Mouse (Mus musculus): Measurements from ENCODE around the gene Syndig1l. TPM values are rescaled to one million over a fixed set of nuclear protein-coding genes. Genes with fewer than 3 reads are reported as not detected.

Gene Syndig1l
- not detected for total RNA-seq (2021)

DNA sequence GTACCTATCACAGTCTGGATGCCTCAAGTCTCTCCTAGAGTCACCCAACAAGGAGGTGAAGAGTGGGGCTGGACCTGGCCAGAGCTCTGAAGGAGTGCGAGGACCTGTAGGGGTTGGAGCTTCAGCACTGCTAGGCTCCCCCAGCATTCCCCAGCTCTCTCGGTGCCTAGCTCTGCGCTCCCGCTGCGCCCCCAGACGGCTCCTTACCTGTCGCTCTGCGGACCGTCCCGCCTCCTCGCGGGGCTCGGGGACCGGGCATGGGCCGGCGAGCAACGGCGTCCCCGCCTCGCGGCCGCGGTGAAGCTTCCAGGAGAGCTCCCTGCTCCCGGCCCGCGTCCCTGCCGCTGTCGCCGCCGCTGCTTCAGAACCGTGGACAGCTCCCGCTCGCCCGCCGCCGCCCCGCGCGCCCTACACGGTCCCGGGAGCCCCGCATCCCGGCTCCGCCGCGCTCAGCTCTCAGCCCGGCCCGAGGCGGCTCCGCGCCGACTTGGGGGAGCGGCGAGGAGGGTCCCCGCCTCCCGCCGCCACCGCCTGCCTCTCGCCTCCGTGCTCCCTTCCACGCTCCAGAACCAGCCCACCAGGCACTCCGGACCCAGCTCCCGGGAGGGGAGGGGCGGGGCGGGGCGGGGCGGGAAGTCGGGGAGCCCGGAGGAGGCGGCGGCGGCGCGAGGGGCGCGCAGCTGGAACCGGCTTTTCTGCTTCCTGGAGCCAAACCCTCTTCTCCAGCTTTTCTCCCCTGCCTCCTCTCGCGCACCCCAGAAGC is at the start of gene Syndig1l:
TSS of gene Syndig1l (minus strand) at position 513 of the 763 bp plus-strand sequence.
- intact Hi-C loops (cut with DNase I): no loop called here
- peak; percentile 3 for DNase-seq (ENCODE audit: low spot score)

DNA sequence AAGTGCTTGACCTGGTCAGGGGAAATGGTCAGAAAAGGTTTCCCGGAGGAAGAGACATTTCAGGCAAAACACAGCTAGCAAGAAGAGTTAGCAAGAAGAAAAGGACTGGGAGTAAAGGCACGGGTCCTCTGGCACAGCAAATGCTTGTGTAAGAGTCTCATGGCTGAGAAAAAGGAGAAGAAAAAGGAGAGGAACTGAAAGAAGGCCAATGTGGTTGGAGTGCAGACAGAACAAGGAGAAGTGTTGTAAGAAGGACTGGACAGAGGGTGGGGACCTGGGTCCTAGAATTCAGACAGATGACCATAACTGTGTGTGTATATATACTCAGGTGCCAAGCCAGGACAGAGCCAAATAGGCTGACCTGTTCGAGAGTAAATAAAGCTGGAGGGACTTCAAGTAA is 49.5 kb upstream of the Syndig1l start:
- intact Hi-C loops (cut with DNase I): no loop called here
- DNase-seq (ENCODE audit: low spot score): no peak

DNA sequence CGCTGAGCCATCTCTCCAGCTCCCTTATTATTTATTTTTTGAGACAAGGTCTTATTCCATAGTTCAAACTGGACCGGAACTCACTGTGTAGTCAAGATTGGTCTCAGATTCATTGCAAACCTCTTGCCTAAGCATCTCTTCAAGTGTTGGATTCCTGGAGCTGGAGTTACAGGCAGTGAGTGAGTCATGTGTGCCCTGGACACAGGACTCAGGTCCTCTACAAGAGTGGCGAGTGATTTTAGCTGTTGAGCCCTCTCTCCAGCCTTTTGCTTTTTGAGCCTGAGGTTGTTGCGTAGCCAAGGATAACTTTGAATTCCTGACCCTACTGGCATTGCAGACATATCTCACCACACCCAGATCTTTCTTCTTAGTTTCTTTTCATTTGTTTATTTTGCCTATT is 47.1 kb upstream of the Syndig1l start:
- intact Hi-C loops (cut with DNase I): no loop called here
- DNase-seq (ENCODE audit: low spot score): no peak

DNA sequence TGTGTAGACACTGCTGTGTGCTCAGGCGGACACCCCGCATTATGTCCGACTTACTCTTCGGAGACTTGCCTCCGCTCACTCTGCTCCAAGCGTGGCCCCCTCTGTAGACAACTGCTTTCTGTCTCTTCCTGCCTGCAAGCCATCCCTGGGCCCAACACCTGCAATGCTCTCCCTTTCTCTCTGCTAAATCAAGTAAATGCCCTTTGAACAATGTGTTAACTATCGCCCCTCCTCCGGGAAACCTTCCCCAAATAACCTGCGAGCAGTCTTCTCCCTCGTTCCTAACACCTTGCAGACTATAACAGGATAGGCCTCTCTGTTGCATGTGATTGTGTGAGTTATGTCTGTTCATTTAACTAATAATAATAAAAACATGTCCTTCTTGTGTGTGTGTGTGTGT is 44.9 kb upstream of the Syndig1l start:
- DNase-seq (ENCODE audit: low spot score): no peak
- intact Hi-C loops (cut with DNase I): no loop called here

- DNase-seq (ENCODE audit: low spot score): no peak
- intact Hi-C loops (cut with DNase I): no loop called here
These were observed 34.7 kb upstream of the Syndig1l start for GRCm38 (mm10) chr12:84733366-84733765.

GRCm38 (mm10) chr12:84728421-84728820 is 29.8 kb upstream of the Syndig1l start:
- intact Hi-C loops (cut with DNase I): no loop called here
- DNase-seq (ENCODE audit: low spot score): no peak

GRCm38 (mm10) chr12:84727434-84727833 is 28.8 kb upstream of the Syndig1l start:
- intact Hi-C loops (cut with DNase I): no loop called here

DNA sequence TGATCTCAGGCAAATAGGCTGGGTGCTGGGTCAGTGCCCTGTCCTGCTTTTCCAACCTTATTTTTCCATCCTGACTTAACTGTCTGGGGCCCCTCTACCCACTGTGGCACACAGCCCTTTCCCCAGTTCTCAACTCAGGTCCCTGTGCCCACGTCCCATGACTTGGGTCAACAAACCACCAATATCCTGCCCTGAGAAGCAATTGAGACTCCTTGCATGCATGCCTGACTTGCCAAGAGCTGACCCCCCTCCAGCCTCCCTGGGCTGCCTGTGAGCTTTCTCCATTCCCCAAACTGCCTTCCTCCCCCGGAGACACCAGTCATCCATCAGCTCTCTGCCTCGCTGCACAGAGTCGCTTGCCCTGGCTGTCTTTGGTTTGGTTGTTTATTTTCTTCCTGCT is 28.4 kb upstream of the Syndig1l start:
- intact Hi-C loops (cut with DNase I): no loop called here
- DNase-seq (ENCODE audit: low spot score): no peak

More at GRCm38 (mm10) chr12:84727434-84727833, 28.8 kb upstream of the Syndig1l start:
- no peak for DNase-seq (ENCODE audit: low spot score)

- intact Hi-C loops (cut with DNase I): no loop called here
- DNase-seq (ENCODE audit: low spot score): no peak
These were observed 27.8 kb upstream of the Syndig1l start for GRCm38 (mm10) chr12:84726391-84726790.

DNA sequence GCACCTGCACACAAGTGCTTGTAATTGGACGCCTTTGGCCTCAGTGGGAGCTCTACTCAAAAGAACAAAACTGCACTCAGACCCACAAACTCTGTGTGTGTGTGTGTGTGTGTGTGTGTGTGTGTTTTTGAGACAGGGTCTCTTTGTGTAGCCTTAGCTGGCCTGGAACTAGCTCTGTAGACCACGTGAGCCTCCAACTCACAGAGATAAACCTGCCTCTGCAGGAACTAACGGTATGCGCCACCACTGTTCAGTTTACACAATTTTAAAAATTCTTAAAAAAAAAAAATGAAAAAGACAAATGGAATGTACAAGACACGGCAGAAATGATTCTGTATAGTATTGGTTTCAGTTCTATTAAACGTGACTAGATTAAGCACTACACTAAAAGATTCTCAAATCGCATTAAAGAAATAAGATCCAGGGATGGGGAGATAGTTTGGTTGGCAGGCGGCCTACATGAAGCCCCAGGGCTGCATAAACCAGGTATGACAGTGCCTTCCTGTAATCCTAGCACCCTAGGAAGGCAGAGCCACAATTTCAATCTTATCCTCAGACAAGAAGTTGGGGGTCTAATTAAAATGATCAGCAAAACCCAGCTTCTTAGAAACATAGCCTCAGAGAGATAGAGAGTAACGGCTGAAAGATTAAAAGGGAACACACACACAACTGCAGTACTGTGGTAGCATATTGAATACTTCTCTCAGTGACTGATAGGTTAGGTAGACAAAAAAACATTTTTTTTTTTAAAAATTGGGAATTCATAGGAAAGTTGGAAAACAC is 20.0 kb upstream of the Syndig1l start:
- intact Hi-C loops (cut with DNase I): no loop called here
- DNase-seq (ENCODE audit: low spot score): no peak

- DNase-seq (ENCODE audit: low spot score): no peak
- intact Hi-C loops (cut with DNase I): no loop called here
These were observed 15.9 kb upstream of the Syndig1l start for GRCm38 (mm10) chr12:84714578-84714977.

DNA sequence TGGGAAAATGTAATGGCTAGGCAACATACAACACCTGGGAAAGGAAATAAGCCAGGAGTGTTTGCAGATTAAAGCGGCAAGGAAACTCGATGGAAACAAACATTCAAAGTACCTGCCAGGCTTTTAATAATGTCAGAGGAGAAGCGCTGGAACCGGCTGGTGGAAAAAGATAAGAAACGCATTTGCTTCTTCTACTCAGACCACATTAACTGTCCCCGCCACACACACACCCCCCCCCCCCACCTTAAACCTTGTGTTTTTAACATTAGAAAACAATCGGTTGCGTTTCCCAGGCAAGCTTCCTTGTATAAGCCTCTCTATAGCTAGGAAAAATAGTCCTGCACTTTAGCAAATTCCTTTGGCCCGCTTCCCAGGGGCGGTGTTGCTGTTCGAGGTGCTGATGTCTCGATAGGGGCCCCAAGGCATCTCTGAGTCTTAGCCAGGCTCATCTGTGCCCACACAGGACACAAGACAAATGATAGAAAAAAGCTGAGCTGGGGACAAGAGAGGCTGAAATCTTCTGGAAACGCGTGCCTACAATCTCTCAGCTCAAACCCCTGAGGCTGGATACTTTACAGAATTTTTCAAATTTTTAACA is 11.3 kb upstream of the Syndig1l start:
- DNase-seq (ENCODE audit: low spot score): no peak
- intact Hi-C loops (cut with DNase I): no loop called here

- no peak for DNase-seq (ENCODE audit: low spot score)
- intact Hi-C loops (cut with DNase I): no loop called here
These were observed 9.2 kb upstream of the Syndig1l start for GRCm38 (mm10) chr12:84707804-84708203.

- intact Hi-C loops (cut with DNase I): no loop called here
- DNase-seq (ENCODE audit: low spot score): no peak
These were observed 8.3 kb upstream of the Syndig1l start for GRCm38 (mm10) chr12:84706886-84707285.

- intact Hi-C loops (cut with DNase I): no loop called here
These were observed 4.0 kb upstream of the Syndig1l start for GRCm38 (mm10) chr12:84702586-84702985.

DNA sequence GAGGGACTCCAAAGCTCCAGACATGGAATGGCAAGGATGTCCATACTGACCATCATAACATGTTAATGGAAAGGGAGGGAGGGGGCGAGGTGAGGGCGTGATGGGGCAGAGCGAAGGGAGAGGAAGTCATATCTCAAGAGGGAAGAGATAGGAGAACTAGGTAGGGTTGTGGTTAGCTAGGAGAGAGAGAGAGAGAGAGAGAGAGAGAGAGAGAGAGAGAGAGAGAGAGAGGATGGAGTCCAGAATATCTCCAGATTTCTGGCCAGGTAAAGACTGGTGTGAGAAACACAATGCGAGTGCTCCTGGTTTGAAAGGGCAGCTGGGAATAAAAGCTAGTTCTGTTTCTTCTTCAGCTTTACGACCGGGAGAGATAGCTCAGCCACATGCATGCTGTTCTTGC is 6.5 kb downstream of the Syndig1l start:
- intact Hi-C loops (cut with DNase I): no loop called here
- no peak for DNase-seq (ENCODE audit: low spot score)

More at GRCm38 (mm10) chr12:84702586-84702985, 4.0 kb upstream of the Syndig1l start:
- no peak for DNase-seq (ENCODE audit: low spot score)

- no peak for DNase-seq (ENCODE audit: low spot score)
- intact Hi-C loops (cut with DNase I): no loop called here
These were observed 7.3 kb downstream of the Syndig1l start for GRCm38 (mm10) chr12:84691347-84691746.

DNA sequence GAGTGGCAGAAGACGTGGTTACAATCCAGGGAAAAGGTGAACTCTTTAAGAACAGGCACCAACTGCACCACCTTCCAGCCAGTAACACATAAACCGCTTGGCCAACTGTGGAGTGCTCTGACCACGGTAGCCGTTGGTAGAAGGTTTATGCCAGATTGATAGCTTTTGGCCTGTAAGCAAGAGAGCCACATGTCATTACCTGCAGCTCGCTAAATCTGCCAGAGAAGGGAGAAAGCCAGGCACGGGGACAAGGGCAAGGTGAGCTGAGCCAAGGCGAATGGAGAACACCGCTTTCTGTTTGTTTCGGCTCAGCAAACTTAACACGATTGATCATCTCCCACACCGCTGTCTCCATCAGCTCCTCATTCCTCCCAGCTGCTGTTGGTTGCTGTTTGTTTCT is 9.6 kb downstream of the Syndig1l start:
- DNase-seq (ENCODE audit: low spot score): no peak
- intact Hi-C loops (cut with DNase I): no loop called here

DNA sequence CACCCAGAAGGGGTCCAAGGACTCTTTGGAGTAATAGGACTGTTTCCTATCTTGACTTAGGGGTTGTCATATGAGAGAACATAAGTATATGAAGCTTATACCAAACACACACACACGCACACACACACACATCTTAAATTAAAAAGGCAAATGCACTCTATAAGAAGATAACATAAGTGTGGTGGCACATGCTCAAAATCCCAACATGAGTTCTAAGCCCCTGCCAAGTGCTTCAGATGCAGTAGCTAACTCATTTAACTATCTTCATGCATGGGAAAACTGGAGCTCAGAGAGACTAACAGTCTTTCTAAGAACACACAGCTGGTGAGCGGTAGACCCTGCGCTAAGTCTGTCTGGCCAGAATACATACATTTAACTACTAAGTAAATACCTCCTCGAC is 11.1 kb downstream of the Syndig1l start:
- DNase-seq (ENCODE audit: low spot score): no peak
- intact Hi-C loops (cut with DNase I): no loop called here

- intact Hi-C loops (cut with DNase I): no loop called here
- no peak for DNase-seq (ENCODE audit: low spot score)
These were observed 12.5 kb downstream of the Syndig1l start for GRCm38 (mm10) chr12:84686176-84686575.

DNA sequence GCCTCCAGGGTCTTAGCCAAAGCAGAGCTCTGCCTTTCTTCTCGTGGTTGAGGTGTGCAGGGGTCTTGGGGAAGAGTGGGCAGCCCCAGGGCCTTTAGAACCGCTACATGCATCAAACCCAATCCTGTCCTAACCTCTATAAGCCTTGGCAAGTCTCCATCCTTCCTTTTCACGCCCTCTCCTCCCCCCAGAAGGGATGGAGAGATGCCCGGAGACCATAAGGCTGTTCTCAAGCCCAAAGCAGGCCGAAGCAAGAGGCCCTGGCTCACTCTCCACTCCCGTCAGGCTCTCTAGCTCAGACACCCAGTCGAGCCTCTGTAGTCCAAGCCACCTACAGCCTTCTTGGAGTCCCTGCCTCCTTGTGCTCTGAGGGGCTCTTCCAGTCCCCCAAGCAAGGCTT is 14.1 kb downstream of the Syndig1l start:
- intact Hi-C loops (cut with DNase I): no loop called here

More for the DNA sequence above, 14.1 kb downstream of the Syndig1l start:
- DNase-seq (ENCODE audit: low spot score): no peak
